ENCODE assay signal across 21 mouse cellular contexts in genomic region chr2:60844259-60844658, GRCm38 (mm10).
DNase-seq lines count a peak whose midpoint lies in the region; ATAC-seq and TF ChIP-seq lines count a peak whose summit lies in the region.
"Had no signal": no experiment of that assay in that cellular context is flagged by ENCODE, and none has a peak within 500 bp of the region (broad histone marks: within the 10 kb centered on the region; RNA-seq: fewer than 3 reads in every experiment).

No protein-coding gene starts in this region.

- peaks cover 35% of the 10 kb centered on the region for H3K4me1 ChIP-seq in lung, embryonic 15.5 days
- H3K4me1 ChIP-seq in lung, postnatal 0 days (ENCODE audit: insufficient read depth, low read depth, low read length): peaks cover 19% of the 10 kb centered on the region; the same call in 1 of the 2 replicates
- H3K4me1 ChIP-seq in CH12.LX (ENCODE audit: control insufficient read depth in 1 of 2, insufficient read depth in 2 of 2): peaks cover 15 to 57% of the 10 kb centered on the region in 2 experiments
- H3K4me1 ChIP-seq in stomach, postnatal 0 days (replicated peaks; ENCODE audit: control insufficient read depth, insufficient read depth): no peaks in the 10 kb centered on the region

- H3K4me2 ChIP-seq in lung, embryonic 15.5 days: no peak overlapping the region
- H3K4me2 ChIP-seq in lung, postnatal 0 days (replicated peaks; ENCODE audit: low read depth, low read length): no peak overlapping the region
- no peak overlapping the region for H3K4me2 ChIP-seq in CH12.LX (ENCODE audit: insufficient read depth, low read depth, poor library complexity, severe bottlenecking)
- no peak overlapping the region for H3K4me2 ChIP-seq in stomach, postnatal 0 days (replicated peaks; ENCODE audit: low read depth)

- no peak overlapping the region for H3K4me3 ChIP-seq in lung, embryonic 15.5 days
- H3K4me3 ChIP-seq in lung, postnatal 0 days (ENCODE audit: low read depth, low read length): no peak overlapping the region
- no peak overlapping the region for H3K4me3 ChIP-seq in CH12.LX (replicated peaks in 1 of 3; ENCODE audit: low read depth in 2 of 3, low read length in 2 of 3, poor library complexity in 1 of 3)
- H3K4me3 ChIP-seq in stomach, postnatal 0 days (ENCODE audit: low read depth, low read length): no peak overlapping the region

- dilution Hi-C loops in CH12.LX (cut with MboI; ENCODE audit: extremely low pct_ligation_motif_present, extremely low pct_unique_long_range_greater_than_20kb, low sequenced_read_pairs): no loop called here

- H3K79me2 ChIP-seq in CH12.LX (replicated peaks; ENCODE audit: control insufficient read depth, extremely low read depth, insufficient read depth, poor library complexity, severe bottlenecking): no peaks in the 10 kb centered on the region

- no peak for ATAC-seq in lung, embryonic 15.5 days (ENCODE audit: borderline replicate concordance, extremely low read depth, low FRiP score, low TSS enrichment)
- no peak for ATAC-seq in lung, postnatal 0 days
- ATAC-seq in stomach, postnatal 0 days (ENCODE audit: low FRiP score, low TSS enrichment): no peak
- ATAC-seq: activated CD4-positive, CD25-positive, alpha-beta regulatory T cell, adult 4 months; CD4-positive, CD25-positive, alpha-beta regulatory T cell, adult 4 months; Patski had no signal

- 95% methylated on average over 1 of the region's 1 CpGs for WGBS in lung, embryonic 15.5 days
- 100% methylated on average over 1 of the region's 1 CpGs for WGBS in lung, postnatal 0 days
- WGBS in stomach, postnatal 0 days: 100% methylated on average over 1 of the region's 1 CpGs

- peaks cover 4% of the 10 kb centered on the region; the same call in 1 of the 2 replicates for H3K36me3 ChIP-seq in lung, embryonic 15.5 days
- H3K36me3 ChIP-seq in lung, postnatal 0 days (ENCODE audit: insufficient read depth, low read length): peaks cover 9% of the 10 kb centered on the region; the same call in 1 of the 2 replicates
- H3K36me3 ChIP-seq in CH12.LX (replicated peaks in 1 of 2; ENCODE audit: control insufficient read depth in 1 of 2, insufficient read depth in 1 of 2, low read length in 1 of 2): peaks cover 0 to 20% of the 10 kb centered on the region in 2 experiments
- H3K36me3 ChIP-seq in stomach, postnatal 0 days (ENCODE audit: control insufficient read depth, insufficient read depth, low read length): no peaks in the 10 kb centered on the region

- H3K9ac ChIP-seq in lung, embryonic 15.5 days: no peak overlapping the region
- no peak overlapping the region for H3K9ac ChIP-seq in lung, postnatal 0 days (replicated peaks; ENCODE audit: low read depth)
- H3K9ac ChIP-seq in CH12.LX (ENCODE audit: insufficient read depth, low read depth): no peak overlapping the region
- no peak overlapping the region for H3K9ac ChIP-seq in stomach, postnatal 0 days (ENCODE audit: low read length)

- in situ Hi-C loops in CH12.LX (cut with MboI; ENCODE audit: low pct_ligation_motif_present, low pct_unique_long_range_greater_than_20kb, low sequenced_read_pairs): no loop called here

- H3K27ac ChIP-seq in lung, embryonic 15.5 days: peak overlapping the region; percentile 66; the same call in 1 of the 2 replicates
- 0 out of 2 replicates have a peak overlapping the region, but pooled peaks have one; percentile 10 for H3K27ac ChIP-seq in lung, postnatal 0 days (ENCODE audit: low read length)
- H3K27ac ChIP-seq in CH12.LX (ENCODE audit: insufficient read depth, low read depth): no peak overlapping the region
- H3K27ac ChIP-seq in stomach, postnatal 0 days (replicated peaks): no peak overlapping the region

- TF ChIP-seq EP300 in lung, postnatal 0 days (IDR thresholded peaks at IDR 0.05): no peak
- 0 out of 2 replicates have a peak, but pooled peaks have one; percentile 66 for TF ChIP-seq EP300 in CH12.LX (IDR thresholded peaks at IDR 0.05; ENCODE audit: low read length)
- TF ChIP-seq EP300 in stomach, postnatal 0 days (optimal IDR thresholded peaks at IDR 0.05): no peak

- H3K27me3 ChIP-seq in lung, embryonic 15.5 days: no peaks in the 10 kb centered on the region
- H3K27me3 ChIP-seq in lung, postnatal 0 days (replicated peaks; ENCODE audit: insufficient read depth, low read length): no peaks in the 10 kb centered on the region
- H3K27me3 ChIP-seq in CH12.LX (replicated peaks): no peaks in the 10 kb centered on the region
- H3K27me3 ChIP-seq in stomach, postnatal 0 days (ENCODE audit: control insufficient read depth, insufficient read depth, low read length): no peaks in the 10 kb centered on the region
- H3K27me3 ChIP-seq: Patski had no signal

- no peak for TF ChIP-seq CTCF in lung, postnatal 0 days (IDR thresholded peaks at IDR 0.05)
- no peak for TF ChIP-seq CTCF in CH12.LX (conservative IDR thresholded peaks at IDR 0.05 in 1 of 2, IDR thresholded peaks at IDR 0.05 in 1 of 2; ENCODE audit: low read depth in 2 of 2, low read length in 2 of 2)
- TF ChIP-seq CTCF in stomach, postnatal 0 days (IDR thresholded peaks at IDR 0.05; ENCODE audit: low read depth): no peak

- DNase-seq in lung, postnatal 10 days: no peak
- no peak for DNase-seq in lung, postnatal 0 days (ENCODE audit: low spot score)
- DNase-seq in lung, adult 18-20 months: no peak
- DNase-seq in CH12.LX (ENCODE audit: extremely low read depth): peak; percentile 68
- no peak for DNase-seq in stomach, postnatal 0 days (ENCODE audit: low spot score)
- DNase-seq: adrenal gland, adult 2 months; adrenal gland, adult 8-10 months; adrenal gland, postnatal 10 days; adrenal gland, postnatal 14 days; adrenal gland, postnatal 25 days; adrenal gland, postnatal 36 days; B cell, adult 2 months; cerebellum, adult 11 months; cerebellum, adult 11-12 months; cerebellum, adult 18-20 months; cerebellum, adult 2 months had no signal

- TF ChIP-seq RAD21 in CH12.LX (IDR thresholded peaks at IDR 0.05; ENCODE audit: low read depth, low read length): no peak

- TF ChIP-seq POLR2A in CH12.LX (IDR thresholded peaks at IDR 0.05; ENCODE audit: low read depth, low read length): no peak

- no peaks in the 10 kb centered on the region for H3K9me3 ChIP-seq in lung, embryonic 15.5 days
- H3K9me3 ChIP-seq in lung, postnatal 0 days (ENCODE audit: low read length): no peaks in the 10 kb centered on the region
- no peaks in the 10 kb centered on the region for H3K9me3 ChIP-seq in CH12.LX (replicated peaks; ENCODE audit: low read length)
- no peaks in the 10 kb centered on the region for H3K9me3 ChIP-seq in stomach, postnatal 0 days (ENCODE audit: control insufficient read depth, low read length)
- H3K9me3 ChIP-seq: G1E had no signal

TF ChIP-seq in CH12.LX, 34 proteins besides CTCF, POLR2A, EP300 and RAD21:
- TF ChIP-seq BHLHE40 (IDR thresholded peaks at IDR 0.05; ENCODE audit: low read depth, low read length): 0 out of 2 replicates have a peak, but pooled peaks have one; percentile 22
- TF ChIP-seq USF1 (IDR thresholded peaks at IDR 0.05; ENCODE audit: low read depth, low read length): no peak
- TF ChIP-seq ZMIZ1 (IDR thresholded peaks at IDR 0.05; ENCODE audit: low read depth, low read length): no peak
- TF ChIP-seq MXI1 (IDR thresholded peaks at IDR 0.05; ENCODE audit: low read depth, low read length): no peak
- TF ChIP-seq IRF4 (IDR thresholded peaks at IDR 0.05; ENCODE audit: low read depth, low read length): peak; percentile 40; the same call in 1 of the 2 replicates
- TF ChIP-seq ETS1 (conservative IDR thresholded peaks at IDR 0.05; ENCODE audit: low read depth, low read length): peak; percentile 66
- no peak for TF ChIP-seq SMC3 (IDR thresholded peaks at IDR 0.05; ENCODE audit: low read depth, low read length)
- no peak for TF ChIP-seq TBP (conservative IDR thresholded peaks at IDR 0.05; ENCODE audit: low read depth, low read length)
- TF ChIP-seq HCFC1 (IDR thresholded peaks at IDR 0.05; ENCODE audit: low read depth, low read length): no peak
- no peak for TF ChIP-seq MAX (IDR thresholded peaks at IDR 0.05; ENCODE audit: low read length)
- TF ChIP-seq MEF2A (IDR thresholded peaks at IDR 0.05; ENCODE audit: borderline replicate concordance, low read depth, low read length): no peak
- TF ChIP-seq JUN (IDR thresholded peaks at IDR 0.05; ENCODE audit: insufficient read depth, low read depth, low read length): no peak
- TF ChIP-seq NRF1 (IDR thresholded peaks at IDR 0.05; ENCODE audit: low read depth, low read length): no peak
- TF ChIP-seq SIN3A (IDR thresholded peaks at IDR 0.05; ENCODE audit: low read length): no peak
- TF ChIP-seq PAX5 (IDR thresholded peaks at IDR 0.05; ENCODE audit: low read length): no peak
- no peak for TF ChIP-seq ZKSCAN1 (IDR thresholded peaks at IDR 0.05; ENCODE audit: borderline replicate concordance, low read depth, low read length)
- no peak for TF ChIP-seq ZNF384 (IDR thresholded peaks at IDR 0.05; ENCODE audit: low read depth, low read length)
- TF ChIP-seq GABPA (IDR thresholded peaks at IDR 0.05; ENCODE audit: insufficient replicate concordance, low read depth, low read length): no peak
- TF ChIP-seq USF2 (conservative IDR thresholded peaks at IDR 0.05; ENCODE audit: low read depth, low read length): no peak
- no peak for TF ChIP-seq CHD2 (IDR thresholded peaks at IDR 0.05; ENCODE audit: low read length)
- TF ChIP-seq KAT2A (IDR thresholded peaks at IDR 0.05; ENCODE audit: insufficient replicate concordance, low read length): no peak
- TF ChIP-seq MAZ (IDR thresholded peaks at IDR 0.05; ENCODE audit: low read depth, low read length): no peak

Comparison
In these comparisons a context has a peak if more than half of its experiments do, and no peak if none do; other contexts are left out.
1. H3K27ac ChIP-seq: peak in lung, embryonic 15.5 days (single experiment) and lung, postnatal 0 days (single experiment); none in CH12.LX (single experiment) and stomach, postnatal 0 days (single experiment).